Mouse (Mus musculus) ovary, postnatal 36 days (tissue): ENCODE results near the gene Dennd2a.

Experiments used
- DNase-seq: peaks from one replicate; pipeline ENCODE4 v3.0.0; 2022; ENCODE audit warnings: low spot score, mixed read lengths

The Dennd2a gene

GRCm38 (mm10) chr6:39557723-39558261 lies at the start of gene Dennd2a:
Dennd2a (minus strand) TSS chr6:39557867.
- DNase-seq: peak; percentile 86

- DNase-seq: no peak
These were observed 49.7 kb upstream of the Dennd2a start for GRCm38 (mm10) chr6:39607365-39607764.

- no peak for DNase-seq
These were observed 49.2 kb upstream of the Dennd2a start for GRCm38 (mm10) chr6:39606862-39607261.

- no peak for DNase-seq
These were observed 48.4 kb upstream of the Dennd2a start for GRCm38 (mm10) chr6:39606056-39606455.

- DNase-seq: no peak
These were observed 46.9 kb upstream of the Dennd2a start for GRCm38 (mm10) chr6:39604565-39604964.

GRCm38 (mm10) chr6:39601828-39602227 lies 44.2 kb upstream of the Dennd2a start:
- no peak for DNase-seq

GRCm38 (mm10) chr6:39600851-39601250 lies 43.2 kb upstream of the Dennd2a start:
- no peak for DNase-seq

- peak; percentile 92 for DNase-seq
These were observed 34.9 kb upstream of the Dennd2a start, which contains the start of gene Ndufb2 for GRCm38 (mm10) chr6:39592401-39593214. Ndufb2 (plus strand) TSS chr6:39592574.

- DNase-seq: no peak
These were observed 33.8 kb upstream of the Dennd2a start for GRCm38 (mm10) chr6:39591481-39591880.

GRCm38 (mm10) chr6:39585517-39585916 lies 27.9 kb upstream of the Dennd2a start, which contains the start of gene Gm42420:
Gm42420 (plus strand) TSS chr6:39585753.
- DNase-seq: no peak

- DNase-seq: no peak
These were observed 23.6 kb upstream of the Dennd2a start for GRCm38 (mm10) chr6:39581087-39581784.

GRCm38 (mm10) chr6:39580558-39580957 lies 22.9 kb upstream of the Dennd2a start:
- no peak for DNase-seq

GRCm38 (mm10) chr6:39579552-39579951 lies 21.9 kb upstream of the Dennd2a start:
- no peak for DNase-seq

GRCm38 (mm10) chr6:39574951-39575350 lies 17.3 kb upstream of the Dennd2a start:
- no peak for DNase-seq

GRCm38 (mm10) chr6:39574555-39574869 lies 16.8 kb upstream of the Dennd2a start:
- peak; percentile 38 for DNase-seq

GRCm38 (mm10) chr6:39573791-39574554 lies 16.3 kb upstream of the Dennd2a start, which contains the start of gene Adck2:
Adck2 (plus strand) TSS chr6:39573873.
- peak; percentile 79 for DNase-seq

GRCm38 (mm10) chr6:39570426-39570825 lies 12.8 kb upstream of the Dennd2a start:
- no peak for DNase-seq

GRCm38 (mm10) chr6:39567528-39567927 lies 9.9 kb upstream of the Dennd2a start:
- DNase-seq: no peak

GRCm38 (mm10) chr6:39562166-39563015 lies 4.7 kb upstream of the Dennd2a start:
- DNase-seq: peak; percentile 51

- no peak for DNase-seq
These were observed 1.7 kb upstream of the Dennd2a start for GRCm38 (mm10) chr6:39559276-39559939.
